Mouse (Mus musculus) NIH3T3 (cell line): Measurements from ENCODE around the gene Elmo2.
A peak's percentile ranks its signal among the peaks of the same experiment; 100 is the strongest.

Experiments
- DNase-seq: peaks from one replicate; pipeline ENCODE4 v3.0.0-alpha.2; 2012; ENCODE audit warnings: low read depth

Gene Elmo2

DNA sequence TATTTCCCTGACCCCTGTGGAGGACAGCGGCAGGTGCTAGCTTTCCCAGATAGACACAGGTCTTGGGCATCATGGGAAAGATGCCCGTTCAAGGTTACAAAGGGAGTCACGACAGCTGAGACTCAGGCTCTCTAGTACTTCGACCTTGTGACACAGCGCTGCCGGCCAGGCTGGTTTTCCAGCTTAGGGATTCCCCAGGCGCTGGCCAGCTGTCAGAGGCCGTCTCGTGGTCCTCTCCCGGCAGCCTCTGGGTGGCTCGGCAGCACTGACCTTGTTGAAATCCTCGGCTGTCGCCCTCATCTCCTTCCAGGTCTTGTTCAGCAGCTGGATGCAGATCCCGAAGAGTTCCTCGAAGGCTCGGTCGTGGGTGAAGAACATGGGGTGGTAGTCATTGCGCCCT lies 29.7 kb downstream of the Elmo2 start:
- no peak for DNase-seq

DNA sequence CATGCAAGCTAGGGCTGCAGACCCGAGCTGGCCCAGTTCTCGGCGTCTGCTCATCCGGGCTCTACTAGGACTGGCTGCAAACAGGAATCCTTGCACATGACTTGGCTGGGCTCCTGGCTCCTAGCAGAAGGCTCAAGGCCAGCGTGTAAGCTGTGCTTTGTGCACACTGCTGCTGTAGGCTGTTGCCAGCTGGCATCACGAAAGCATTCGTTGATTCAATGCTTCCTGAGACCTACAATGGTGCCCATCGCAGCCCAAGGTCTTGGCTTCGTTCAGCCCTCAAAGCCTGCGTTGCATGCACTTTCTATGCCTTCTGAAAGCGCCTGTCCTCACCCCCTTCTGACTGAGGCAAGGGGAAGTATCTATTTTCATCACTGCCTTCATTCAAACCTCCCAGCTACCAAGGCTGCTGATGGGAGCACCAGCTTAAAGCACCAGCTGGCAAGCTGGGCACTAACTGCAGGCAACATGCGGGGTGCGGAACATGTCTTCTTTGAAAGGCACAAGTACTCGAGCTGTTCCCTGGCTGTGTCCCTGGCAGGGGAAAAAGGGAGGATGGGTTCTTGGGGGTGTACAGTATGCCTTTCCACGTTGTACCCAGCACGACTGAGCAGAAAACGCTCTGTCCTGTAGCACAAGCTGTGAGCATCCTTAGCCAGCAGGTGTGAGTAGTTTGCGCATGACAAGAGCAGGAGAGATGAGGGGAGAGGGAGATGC lies 37.8 kb downstream of the Elmo2 start:
- DNase-seq = peak; percentile 89

GRCm38 (mm10) chr2:165287202-165287984 lies 38.9 kb downstream of the Elmo2 start, which contains the start of gene Slc35c2:
Slc35c2 (minus strand) TSS chr2:165287869.
- DNase-seq = peak; percentile 94

DNA sequence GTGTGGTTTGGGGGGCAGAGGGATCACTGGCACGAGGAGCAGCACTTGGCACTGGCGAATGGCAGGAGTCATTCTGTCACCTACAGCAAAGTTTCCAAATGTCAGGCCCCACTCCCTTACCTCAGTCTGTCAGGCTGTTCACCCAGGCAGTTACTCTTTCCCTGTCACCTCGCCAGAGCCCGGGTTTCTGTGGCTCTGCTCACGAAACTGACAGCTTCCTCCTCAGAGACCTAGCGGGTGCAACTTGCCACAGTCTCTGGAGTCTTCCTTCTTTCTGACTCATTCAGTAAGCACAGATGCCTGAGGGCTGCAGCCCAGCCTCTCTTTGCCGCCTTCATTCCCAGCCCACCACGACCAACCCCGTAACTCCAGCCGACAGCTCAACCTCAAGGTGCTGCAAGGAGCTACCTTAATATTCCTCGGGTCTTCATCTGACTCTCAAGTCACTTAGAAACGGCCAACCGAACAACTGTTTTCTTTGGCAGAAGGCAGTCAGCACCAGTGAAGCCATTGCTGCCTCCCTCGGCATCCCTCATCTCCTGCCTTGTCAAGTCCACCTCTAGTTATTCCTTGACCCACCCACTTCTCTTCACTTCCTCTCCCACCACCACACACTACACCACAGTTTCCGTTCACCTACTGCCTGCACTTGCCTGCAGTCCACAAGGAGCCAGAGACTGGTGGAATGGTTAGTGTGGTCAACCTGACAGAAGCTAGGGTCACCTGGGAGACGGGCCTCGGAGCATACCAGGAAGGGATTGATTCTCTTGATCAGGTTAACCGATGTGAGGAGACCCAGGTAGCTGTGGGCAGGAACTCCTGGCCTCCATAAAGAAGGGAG lies 39.7 kb downstream of the Elmo2 start:
- peak; percentile 45 for DNase-seq

- DNase-seq = no peak
Measured at GRCm38 (mm10) chr2:165285621-165286020, 40.7 kb downstream of the Elmo2 start.

GRCm38 (mm10) chr2:165285034-165285433 lies 41.2 kb downstream of the Elmo2 start:
- no peak for DNase-seq

- DNase-seq = no peak
Measured at GRCm38 (mm10) chr2:165284377-165284776, 41.9 kb downstream of the Elmo2 start.

- no peak for DNase-seq
Measured at GRCm38 (mm10) chr2:165283644-165284043, 42.6 kb downstream of the Elmo2 start.

DNA sequence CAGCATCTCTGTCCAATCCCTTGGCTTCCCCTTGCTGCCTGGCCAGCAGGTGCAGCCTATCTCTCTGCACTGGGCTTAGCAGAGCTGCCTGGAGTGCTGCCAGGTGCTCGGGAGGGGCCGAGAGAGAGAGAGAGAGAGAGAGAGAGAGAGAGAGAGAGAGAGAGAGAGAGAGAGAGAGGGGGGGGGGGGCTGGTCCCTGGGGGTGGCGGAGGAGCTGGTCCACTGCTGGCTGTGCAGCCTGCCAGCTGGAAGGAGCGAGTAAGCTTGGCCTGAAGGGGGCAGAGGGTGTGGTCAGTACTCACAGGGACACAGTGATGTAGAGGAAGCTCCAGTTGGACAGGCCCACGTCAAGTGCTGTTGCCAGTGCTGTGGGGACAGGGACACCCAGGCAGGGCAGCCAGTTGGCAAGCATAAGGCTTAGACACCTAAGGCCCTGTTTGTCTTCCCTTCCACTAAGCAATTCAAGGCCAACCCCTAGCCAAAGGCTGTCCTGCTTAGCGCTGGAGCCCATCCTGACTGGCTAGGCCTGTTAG lies 44.4 kb downstream of the Elmo2 start:
- peak; percentile 11 for DNase-seq

DNA sequence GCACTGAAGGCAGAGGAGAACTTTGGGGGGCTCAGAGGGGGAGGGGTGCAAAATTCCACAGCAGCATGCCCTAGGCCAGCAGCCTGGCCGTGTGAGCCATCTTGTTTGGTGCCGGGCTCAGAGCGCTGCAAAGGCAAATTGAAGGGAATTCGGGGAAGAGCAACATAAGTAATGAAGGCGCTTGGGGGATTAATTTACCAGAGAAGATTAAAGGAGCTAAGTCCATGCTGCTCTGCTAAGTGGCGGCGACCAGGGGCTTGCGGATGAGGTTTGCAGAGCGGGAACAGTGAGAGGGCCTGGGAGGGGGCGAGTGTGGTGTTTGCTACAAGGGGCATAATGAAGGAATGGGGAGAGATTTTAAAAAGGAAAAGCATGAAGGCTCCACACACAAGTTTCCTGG lies 46.9 kb downstream of the Elmo2 start:
- DNase-seq = no peak

DNA sequence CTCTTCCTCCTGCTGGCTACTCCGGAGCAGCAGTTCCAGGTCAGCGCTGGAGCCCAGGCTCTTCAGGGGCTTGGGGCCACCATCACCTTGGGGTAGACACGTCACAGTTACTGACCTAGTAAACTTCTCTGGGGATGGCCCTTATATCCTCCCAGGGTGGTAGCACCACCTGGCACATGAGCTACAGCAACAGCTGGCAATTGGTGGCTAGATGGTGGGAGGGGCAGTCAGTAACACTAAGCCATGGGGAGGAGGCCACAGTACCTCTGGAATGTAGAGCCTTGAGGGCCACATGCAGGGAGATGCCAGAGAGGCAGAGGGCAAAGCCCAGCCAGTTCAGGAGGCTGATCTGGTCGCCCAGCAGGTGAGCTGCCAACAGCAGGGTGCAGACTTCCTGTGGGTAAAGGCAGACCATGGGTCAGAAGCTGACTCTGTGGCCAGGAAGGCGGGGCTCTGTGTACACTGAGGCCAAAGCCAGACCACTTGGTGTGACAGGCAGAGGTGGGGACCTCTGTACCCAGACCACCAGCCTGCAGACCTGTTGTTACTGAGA lies 49.0 kb downstream of the Elmo2 start:
- no peak for DNase-seq

GRCm38 (mm10) chr2:165275824-165276223 lies 50.5 kb downstream of the Elmo2 start:
- DNase-seq = peak; percentile 82

GRCm38 (mm10) chr2:165275124-165275640 lies 51.1 kb downstream of the Elmo2 start:
- no peak for DNase-seq

- DNase-seq = no peak
Measured at GRCm38 (mm10) chr2:165273589-165273988, 52.7 kb downstream of the Elmo2 start.

GRCm38 (mm10) chr2:165271326-165271725 lies 55.0 kb downstream of the Elmo2 start:
- no peak for DNase-seq

- DNase-seq = no peak
Measured at GRCm38 (mm10) chr2:165270858-165271257, 55.4 kb downstream of the Elmo2 start.

GRCm38 (mm10) chr2:165266739-165267138 lies 59.5 kb downstream of the Elmo2 start:
- DNase-seq = peak; percentile 14

DNA sequence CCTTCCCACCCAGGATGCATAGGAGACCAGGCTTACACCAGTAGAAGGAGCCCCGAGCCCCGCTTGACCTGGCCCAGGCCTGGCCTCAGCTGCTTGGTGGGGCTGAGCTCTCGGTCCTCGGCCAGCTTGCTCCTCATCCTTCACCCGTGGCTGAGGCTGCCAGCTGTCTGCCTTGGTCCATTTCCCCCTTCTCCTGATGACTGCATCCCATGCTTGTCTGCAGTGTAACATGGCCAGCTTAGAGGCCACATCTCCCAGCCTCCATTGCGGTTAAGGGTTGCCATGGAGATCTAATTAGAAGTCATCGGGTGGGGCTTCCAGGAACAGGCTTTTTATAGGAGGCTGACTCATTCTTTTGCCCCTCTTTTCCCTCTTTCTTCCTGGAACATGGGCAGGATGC lies 62.4 kb downstream of the Elmo2 start:
- peak; percentile 82 for DNase-seq

DNA sequence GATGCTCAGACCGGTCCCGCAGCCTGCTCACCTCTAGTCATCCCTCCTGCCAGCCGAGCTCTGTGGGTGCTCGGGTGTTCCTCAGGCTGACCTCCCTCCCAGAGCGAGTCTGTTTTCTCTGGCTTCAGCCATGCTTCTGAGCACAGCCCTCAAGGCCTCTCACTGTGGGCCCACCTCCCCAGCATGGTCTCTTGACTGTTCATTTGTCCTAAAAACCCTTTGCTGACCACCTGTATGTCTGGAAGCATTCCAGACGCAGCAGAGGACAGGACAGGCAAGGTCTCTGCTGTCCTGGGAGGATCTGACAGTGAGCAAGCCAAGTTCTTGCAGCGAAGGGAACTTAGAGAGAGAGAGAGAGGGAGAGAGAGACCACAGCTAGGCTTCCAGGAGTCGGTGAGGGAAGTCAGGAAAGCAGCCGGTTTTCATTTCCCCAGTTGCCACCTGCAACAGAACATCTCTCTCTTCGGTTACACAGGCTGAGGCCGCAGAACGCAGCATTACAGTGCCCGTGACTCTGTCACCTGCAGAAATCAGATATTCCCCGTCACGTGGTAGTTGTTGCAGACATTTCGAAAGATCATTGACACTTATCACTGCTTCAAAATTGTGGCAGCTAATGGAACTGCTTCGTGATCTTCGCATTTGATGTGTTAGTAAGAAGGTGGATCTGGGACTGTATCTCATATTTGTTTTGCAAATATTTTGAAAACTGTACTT lies 63.8 kb downstream of the Elmo2 start:
- DNase-seq = no peak

- DNase-seq = no peak
Measured at GRCm38 (mm10) chr2:165259859-165260258, 66.4 kb downstream of the Elmo2 start.

- DNase-seq = no peak
Measured at GRCm38 (mm10) chr2:165258321-165258720, 68.0 kb downstream of the Elmo2 start.
